Mouse (Mus musculus) C2C12 (cell line): Measurements from ENCODE around the gene Adgrf5.

Experiments used
- CEBPB ChIP-seq: IDR thresholded peaks from one replicate; pipeline ENCODE4 v1.6.1; 2011; ENCODE audit warnings: low read depth, mild to moderate bottlenecking, control low read depth, moderate library complexity
- CTCF ChIP-seq: IDR thresholded peaks from one replicate; pipeline ENCODE4 v1.5.1; 2011; ENCODE audit not compliant: control insufficient read depth, insufficient read depth, insufficient read length
- FOSL1 ChIP-seq: IDR thresholded peaks from one replicate; pipeline ENCODE4 v1.8.0; 2011; ENCODE audit warnings: mild to moderate bottlenecking, low read length; ENCODE audit not compliant: poor library complexity, insufficient read depth, severe bottlenecking
- MAX ChIP-seq: IDR thresholded peaks from one replicate; pipeline ENCODE4 v1.6.1; 2011; ENCODE audit warnings: mild to moderate bottlenecking, control low read depth
- MYOD1 ChIP-seq: IDR thresholded peaks from one replicate; pipeline ENCODE4 v1.6.1; 2011; ENCODE audit warnings: low read depth; ENCODE audit not compliant: control insufficient read depth, insufficient read length
- MYOG ChIP-seq: IDR thresholded peaks from one replicate; pipeline ENCODE4 v1.6.1; 2011; ENCODE audit not compliant: control insufficient read depth, insufficient read length; ENCODE audit errors: extremely low read depth
- USF1 ChIP-seq: IDR thresholded peaks from one replicate; pipeline ENCODE4 v1.6.1; 2011; ENCODE audit warnings: low read depth, mild to moderate bottlenecking, control low read depth, moderate library complexity

DNA sequence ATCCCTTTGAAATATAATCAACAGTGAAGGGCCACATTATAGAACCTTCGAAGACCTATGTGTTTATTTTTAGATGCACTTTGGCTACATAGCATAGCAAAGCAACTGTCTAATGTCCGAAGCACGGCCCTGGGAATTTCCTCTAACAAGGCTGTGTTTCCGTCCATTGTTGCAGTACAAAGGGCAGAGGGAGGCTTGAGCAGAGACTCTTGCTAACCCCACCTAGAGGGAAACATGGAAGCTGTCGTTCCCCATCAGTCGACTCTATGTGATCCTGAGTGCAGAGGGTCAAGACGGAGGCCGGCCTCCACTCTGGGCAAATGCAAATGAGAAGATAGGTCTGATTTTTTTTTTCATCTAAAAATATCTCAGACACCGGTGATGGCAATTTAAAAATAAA lies 6.2 kb downstream of the Adgrf5 start:
- no peak for TF ChIP-seq USF1
- TF ChIP-seq CTCF: no peak
- TF ChIP-seq MAX: no peak
- TF ChIP-seq MYOD1: no peak
- TF ChIP-seq MYOG: no peak
- TF ChIP-seq CEBPB: no peak
- no peak for TF ChIP-seq FOSL1
